Mouse (Mus musculus): ENCODE data around the gene Foxi1.

- no peak for TF ChIP-seq POLR2A (IDR thresholded peaks at IDR 0.05; ENCODE audit: extremely low read depth, insufficient read depth, low read length)
- TF ChIP-seq CTCF (IDR thresholded peaks at IDR 0.05; ENCODE audit: extremely low read depth, insufficient read depth, low read length) = no peak
Measured at GRCm38 (mm10) chr11:34169464-34169894, 38.4 kb downstream of the Foxi1 start.

Data from cortical plate, adult 2 months (tissue).